Mouse (Mus musculus) inflammation-experienced regulatory T-cells, adult 6 months (primary cell): ENCODE measurements around the gene Tmeff1. TPM values are rescaled to one million over a fixed set of nuclear protein-coding genes. Genes with fewer than 3 reads are reported as not detected.

Experiments used
- ATAC-seq: one replicate; pipeline ENCODE4 v1.8.0; 2017
- polyA plus RNA-seq, 3 experiments: library from polyadenylated mRNA; unstranded; fragments of 100-300 nt; shearing (Covaris generic); gene quantifications; one replicate each; pipeline ENCODE4 v1.2.1; 2017

Gene Tmeff1
- not detected for polyA plus RNA-seq

- ATAC-seq: no peak
These were observed at the start of gene Tmeff1 for GRCm38 (mm10) chr4:48584421-48585240. Gene Tmeff1 (plus strand): TSS chr4:48585174.

GRCm38 (mm10) chr4:48536275-48536674 is 48.7 kb upstream of the Tmeff1 start:
- ATAC-seq: no peak

- no peak for ATAC-seq
These were observed 48.0 kb upstream of the Tmeff1 start for GRCm38 (mm10) chr4:48537024-48537423.

- no peak for ATAC-seq
These were observed 46.4 kb upstream of the Tmeff1 start for GRCm38 (mm10) chr4:48538581-48538980.

GRCm38 (mm10) chr4:48539841-48540575 is 45.0 kb upstream of the Tmeff1 start, which contains the start of gene Msantd3:
Gene Msantd3 (plus strand): TSS chr4:48539935.
- ATAC-seq: no peak

GRCm38 (mm10) chr4:48540576-48541111 is 44.3 kb upstream of the Tmeff1 start:
- no peak for ATAC-seq

- ATAC-seq: no peak
These were observed 43.3 kb upstream of the Tmeff1 start for GRCm38 (mm10) chr4:48541526-48542250.

- no peak for ATAC-seq
These were observed 42.6 kb upstream of the Tmeff1 start for GRCm38 (mm10) chr4:48542351-48542750.

- ATAC-seq: no peak
These were observed 41.7 kb upstream of the Tmeff1 start for GRCm38 (mm10) chr4:48543071-48543865.

GRCm38 (mm10) chr4:48544141-48544540 is 40.8 kb upstream of the Tmeff1 start:
- no peak for ATAC-seq

GRCm38 (mm10) chr4:48545966-48546365 is 39.0 kb upstream of the Tmeff1 start:
- no peak for ATAC-seq

- ATAC-seq: no peak
These were observed 38.1 kb upstream of the Tmeff1 start for GRCm38 (mm10) chr4:48546568-48547496.

- no peak for ATAC-seq
These were observed 36.5 kb upstream of the Tmeff1 start for GRCm38 (mm10) chr4:48548393-48549045.

- ATAC-seq: no peak
These were observed 35.3 kb upstream of the Tmeff1 start for GRCm38 (mm10) chr4:48549661-48550060.

- ATAC-seq: no peak
These were observed 32.4 kb upstream of the Tmeff1 start for GRCm38 (mm10) chr4:48552486-48553064.

GRCm38 (mm10) chr4:48554132-48554531 is 30.8 kb upstream of the Tmeff1 start:
- ATAC-seq: no peak

- ATAC-seq: no peak
These were observed 29.2 kb upstream of the Tmeff1 start for GRCm38 (mm10) chr4:48555729-48556128.

GRCm38 (mm10) chr4:48559652-48560051 is 25.3 kb upstream of the Tmeff1 start:
- no peak for ATAC-seq

GRCm38 (mm10) chr4:48561824-48562223 is 23.1 kb upstream of the Tmeff1 start:
- ATAC-seq: no peak

- no peak for ATAC-seq
These were observed 20.0 kb upstream of the Tmeff1 start for GRCm38 (mm10) chr4:48564962-48565361.
